In the genomic region with DNA sequence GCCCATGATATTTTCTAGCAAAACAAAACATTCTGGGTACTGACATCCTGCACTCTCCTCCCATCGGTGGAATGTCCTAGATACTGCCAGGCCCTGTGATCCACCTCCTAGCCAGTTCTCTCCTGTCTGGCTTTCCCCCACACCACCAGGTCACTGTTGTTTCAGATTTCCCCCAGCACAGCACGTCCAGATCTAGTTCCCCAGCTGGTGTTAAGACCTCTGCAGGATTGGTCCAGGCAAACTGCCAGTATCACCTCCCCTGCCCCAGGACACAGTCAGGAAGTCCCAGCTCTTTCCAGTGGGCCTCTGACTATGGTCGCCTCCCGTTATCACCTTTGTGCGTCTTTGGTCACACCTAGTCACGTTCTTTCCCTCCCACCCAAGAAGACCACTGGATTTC, we compare ENCODE assay signal across 13 mouse cellular contexts.
DNase-seq lines count a peak whose midpoint lies in the region; ATAC-seq lines count a peak whose summit lies in the region.
"Had no signal": no experiment of that assay in that cellular context is flagged by ENCODE, and none has a peak within 500 bp of the region (broad histone marks: within the 10 kb centered on the region; RNA-seq: fewer than 3 reads in every experiment).

No protein-coding gene starts in this region.

- H3K27ac ChIP-seq in embryonic facial prominence, embryonic 10.5 days (replicated peaks): no peak overlapping the region
- H3K27ac ChIP-seq in heart, embryonic 12.5 days (ENCODE audit: poor library complexity, severe bottlenecking): peak overlapping the region; percentile 60
- H3K27ac ChIP-seq in lung, embryonic 16.5 days (ENCODE audit: low read length): no peak overlapping the region
- H3K27ac ChIP-seq in midbrain, embryonic 15.5 days: no peak overlapping the region
- H3K27ac ChIP-seq: midbrain, embryonic 12.5 days had no signal

- ATAC-seq in heart, embryonic 12.5 days (ENCODE audit: insufficient number of reproducible peaks, low FRiP score): peak; percentile 79; the same call in 1 of the 2 replicates
- peak; percentile 56; the same call in 1 of the 2 replicates for ATAC-seq in lung, embryonic 16.5 days (ENCODE audit: low read depth)
- ATAC-seq in midbrain, embryonic 15.5 days (replicated peaks): no peak

- peaks cover 99% of the 10 kb centered on the region for H3K27me3 ChIP-seq in embryonic facial prominence, embryonic 10.5 days (replicated peaks; ENCODE audit: low read depth, poor library complexity, severe bottlenecking)
- H3K27me3 ChIP-seq in heart, embryonic 12.5 days (replicated peaks): peaks cover 5% of the 10 kb centered on the region
- H3K27me3 ChIP-seq in lung, embryonic 16.5 days (ENCODE audit: control insufficient read depth, insufficient read depth, low read depth, low read length): no peaks in the 10 kb centered on the region; the same call in 1 of the 2 replicates
- peaks cover 10% of the 10 kb centered on the region; the same call in 1 of the 2 replicates for H3K27me3 ChIP-seq in midbrain, embryonic 15.5 days (replicated peaks)

- H3K4me1 ChIP-seq in embryonic facial prominence, embryonic 10.5 days: peaks cover 26% of the 10 kb centered on the region
- peaks cover 39% of the 10 kb centered on the region for H3K4me1 ChIP-seq in heart, embryonic 12.5 days (replicated peaks)
- peaks cover 5% of the 10 kb centered on the region; the same call in 1 of the 2 replicates for H3K4me1 ChIP-seq in lung, embryonic 16.5 days (replicated peaks; ENCODE audit: control insufficient read depth, insufficient read depth, low read length)
- H3K4me1 ChIP-seq in midbrain, embryonic 15.5 days: peaks cover 5% of the 10 kb centered on the region; the same call in 1 of the 2 replicates

- H3K4me3 ChIP-seq in embryonic facial prominence, embryonic 10.5 days: no peak overlapping the region
- no peak overlapping the region for H3K4me3 ChIP-seq in heart, embryonic 12.5 days
- H3K4me3 ChIP-seq in lung, embryonic 16.5 days (ENCODE audit: low read length): no peak overlapping the region
- no peak overlapping the region for H3K4me3 ChIP-seq in midbrain, embryonic 15.5 days
- H3K4me3 ChIP-seq: midbrain, embryonic 12.5 days had no signal

- H3K9me3 ChIP-seq in embryonic facial prominence, embryonic 10.5 days: no peaks in the 10 kb centered on the region
- H3K9me3 ChIP-seq in heart, embryonic 12.5 days (replicated peaks): no peaks in the 10 kb centered on the region
- H3K9me3 ChIP-seq in lung, embryonic 16.5 days (ENCODE audit: control insufficient read depth, low read length): no peaks in the 10 kb centered on the region
- no peaks in the 10 kb centered on the region for H3K9me3 ChIP-seq in midbrain, embryonic 15.5 days
- H3K9me3 ChIP-seq: midbrain, embryonic 12.5 days had no signal

- peak; percentile 19 to 57 for DNase-seq in heart, adult 18-20 months
- DNase-seq in heart, postnatal 25 days (ENCODE audit: low spot score): no peak
- peak; percentile 8 for DNase-seq in embryonic facial prominence, embryonic 10.5 days (ENCODE audit: low spot score)
- no peak for DNase-seq in c-Kit-positive CD71-positive TER-119-positive erythroid progenitor cells, embryonic 14.5 days (ENCODE audit: low spot score)
- DNase-seq in adrenal gland, postnatal 4 days (ENCODE audit: low spot score in 2 of 2): no peak
- DNase-seq: B cell, adult 2 months; cerebellum, adult 9-11 months; embryo, embryonic 11 days; thymus, postnatal 36 days had no signal

- 70% methylated on average over 6 of the region's 6 CpGs for WGBS in embryonic facial prominence, embryonic 10.5 days
- 31% methylated on average over 6 of the region's 6 CpGs for WGBS in heart, embryonic 12.5 days
- WGBS in lung, embryonic 16.5 days: 33% methylated on average over 6 of the region's 6 CpGs
- 69% methylated on average over 6 of the region's 6 CpGs for WGBS in midbrain, embryonic 15.5 days

- H3K36me3 ChIP-seq in embryonic facial prominence, embryonic 10.5 days (replicated peaks): no peaks in the 10 kb centered on the region
- H3K36me3 ChIP-seq in heart, embryonic 12.5 days: no peaks in the 10 kb centered on the region
- H3K36me3 ChIP-seq in lung, embryonic 16.5 days (ENCODE audit: control insufficient read depth, insufficient read depth, low read length): no peaks in the 10 kb centered on the region
- no peaks in the 10 kb centered on the region for H3K36me3 ChIP-seq in midbrain, embryonic 15.5 days (replicated peaks)
- H3K36me3 ChIP-seq: midbrain, embryonic 12.5 days had no signal

- H3K4me2 ChIP-seq in heart, embryonic 12.5 days: no peak overlapping the region
- H3K4me2 ChIP-seq in lung, embryonic 16.5 days (ENCODE audit: low read depth, low read length): no peak overlapping the region
- no peak overlapping the region for H3K4me2 ChIP-seq in midbrain, embryonic 15.5 days
- H3K4me2 ChIP-seq: midbrain, embryonic 12.5 days had no signal

- intact Hi-C loops in heart, postnatal 25 days (cut with DNase I): no loop called here

- H3K9ac ChIP-seq in heart, embryonic 12.5 days: no peak overlapping the region
- H3K9ac ChIP-seq in lung, embryonic 16.5 days (ENCODE audit: low read length): no peak overlapping the region
- H3K9ac ChIP-seq in midbrain, embryonic 15.5 days: no peak overlapping the region
- H3K9ac ChIP-seq: midbrain, embryonic 12.5 days had no signal

Comparison
In these comparisons a context has a peak if more than half of its experiments do, and no peak if none do; other contexts are left out.
1. DNase-seq: peak in heart, adult 18-20 months (2 of 2) and embryonic facial prominence, embryonic 10.5 days (single experiment); none in heart, postnatal 25 days (single experiment), c-Kit-positive CD71-positive TER-119-positive erythroid progenitor cells, embryonic 14.5 days (single experiment) and adrenal gland, postnatal 4 days (0 of 2).